Mouse (Mus musculus): ENCODE results near the gene Rbm47.
"Not testable (repeated sequence)": the region's sequence is repeated elsewhere in the genome, so short reads cannot be mapped to it uniquely, and the experiment has no call there.

Gene Rbm47

DNA sequence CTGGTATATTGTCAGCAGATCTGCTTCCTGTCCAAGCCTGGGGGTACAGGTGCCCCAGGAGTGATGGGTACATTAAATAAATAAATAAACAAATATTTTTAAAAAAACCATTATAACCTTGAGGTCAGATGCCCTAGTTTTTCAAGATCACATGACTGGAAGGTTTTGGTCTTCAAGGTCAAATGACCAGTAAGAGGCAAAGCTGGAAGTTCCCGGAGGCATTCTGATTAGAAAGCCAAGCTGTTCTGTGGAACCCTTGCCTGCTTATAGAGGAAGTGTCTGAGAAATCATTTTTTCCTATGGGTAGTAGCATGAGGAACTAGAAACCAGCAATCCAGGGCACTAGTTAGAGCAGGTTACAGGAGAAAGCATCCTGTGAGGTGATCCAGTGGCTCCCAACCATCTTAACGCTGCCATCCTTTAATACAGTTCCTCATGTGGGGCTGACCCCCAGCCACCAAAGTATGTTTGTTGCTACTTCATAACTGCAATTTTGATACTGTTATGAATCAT, 157.4 kb downstream of the Rbm47 start:
- no peak for DNase-seq (ENCODE audit: low spot score)

DNA sequence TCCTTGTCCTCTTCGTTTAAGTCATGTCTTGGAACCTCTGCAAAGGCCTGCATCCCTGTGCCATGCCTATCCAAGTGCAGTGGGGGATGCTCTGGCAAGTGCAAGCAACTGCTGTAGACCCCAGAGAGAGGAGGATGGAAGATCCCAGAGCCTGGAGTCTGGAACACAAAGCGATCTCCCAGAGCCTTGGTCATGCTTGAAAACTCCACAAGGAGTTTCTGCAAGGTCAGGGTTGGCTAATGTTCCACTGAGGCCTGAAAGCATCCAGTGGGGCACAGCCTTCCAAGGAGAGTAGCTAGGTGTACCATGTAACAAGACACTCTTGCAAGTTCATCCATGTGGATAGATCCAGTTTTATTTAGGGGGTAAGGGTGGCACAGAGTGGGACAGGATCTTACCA, 158.5 kb downstream of the Rbm47 start:
- DNase-seq (ENCODE audit: low spot score), result no peak

DNA sequence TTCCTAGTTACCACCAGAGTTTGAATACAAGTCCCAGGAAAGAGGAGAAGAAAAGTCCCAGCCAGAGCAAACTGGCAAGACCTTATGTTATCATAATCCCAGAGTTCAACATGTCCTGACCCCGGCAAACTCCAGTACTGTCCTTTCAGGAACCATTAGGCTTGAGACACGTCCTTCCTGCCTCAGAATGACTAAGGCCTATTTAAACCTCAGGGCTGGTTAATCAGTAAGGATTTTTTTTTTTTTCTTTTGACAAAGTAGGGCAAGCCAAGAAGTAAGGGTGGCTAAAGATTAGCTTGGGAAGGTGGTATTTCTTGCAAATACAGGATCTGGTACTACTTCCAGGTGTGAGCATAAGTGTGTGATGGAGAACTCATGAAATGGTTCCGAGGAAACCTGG, 158.9 kb downstream of the Rbm47 start:
- no peak for DNase-seq (ENCODE audit: low spot score)

DNA sequence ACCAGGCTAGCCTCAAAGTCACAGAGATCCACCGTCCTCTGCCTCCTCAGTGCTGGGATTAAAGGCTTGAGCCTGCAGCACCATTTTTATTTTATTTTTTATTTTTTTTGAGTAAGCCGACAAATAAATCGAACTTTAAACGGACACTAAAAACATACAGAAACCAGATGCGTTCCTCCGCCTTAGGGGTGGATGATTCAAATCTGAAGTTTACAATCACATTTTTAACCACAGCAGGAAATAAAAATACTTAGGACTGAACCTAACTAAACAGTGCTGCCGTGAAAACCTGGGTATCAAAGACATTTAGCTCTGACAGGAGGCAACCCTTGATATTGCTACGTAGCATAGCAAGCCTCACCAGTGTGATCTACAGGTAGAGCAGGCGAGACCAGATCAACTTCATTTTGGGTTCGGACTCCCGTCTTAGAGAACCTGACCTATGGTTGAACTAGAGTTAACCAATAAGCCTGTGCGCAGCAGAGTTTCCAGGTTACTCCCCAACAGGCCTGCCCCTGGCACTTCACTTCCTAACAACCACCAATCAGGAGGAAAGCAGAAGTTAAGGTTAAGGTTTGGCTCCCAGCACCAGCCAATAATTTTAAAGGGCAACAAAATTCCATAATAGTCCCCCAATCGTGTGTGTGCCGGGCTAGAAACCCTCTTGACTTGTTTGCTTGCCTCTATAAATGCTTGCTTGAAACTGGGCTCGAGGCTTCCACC, 164.5 kb downstream of the Rbm47 start:
- no peak for DNase-seq (ENCODE audit: low spot score)

DNA sequence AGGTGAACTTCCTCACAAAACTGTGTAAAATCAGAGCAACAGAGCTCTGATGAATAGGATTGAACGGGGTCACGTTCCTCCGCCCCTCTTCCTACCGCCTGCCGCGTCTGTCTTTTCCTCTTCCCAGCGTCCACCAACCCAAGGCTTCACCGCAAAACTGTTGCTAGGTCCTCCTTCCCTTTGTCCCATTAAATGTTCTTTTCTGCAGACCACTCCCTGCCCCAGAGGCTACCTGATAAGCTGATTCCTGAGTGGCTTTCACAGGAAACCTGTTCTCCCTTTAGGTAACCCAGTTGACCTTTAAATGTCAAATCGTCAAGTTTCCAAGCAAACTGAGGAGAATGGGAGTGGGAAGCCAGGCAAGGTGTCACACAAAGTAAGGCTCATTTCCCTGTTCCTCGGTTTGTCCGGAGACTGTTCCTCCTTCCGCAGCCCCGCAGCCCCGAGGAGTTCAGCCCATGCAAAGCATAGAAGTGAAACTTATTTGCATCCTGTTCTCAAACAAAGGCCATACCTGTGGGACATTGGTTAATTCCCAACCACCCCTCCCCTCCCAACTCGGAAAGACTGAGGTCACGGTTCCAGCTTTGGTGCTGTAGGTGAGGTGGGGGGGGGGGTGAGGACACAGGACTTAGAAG, 167.8 kb downstream of the Rbm47 start:
- no peak for DNase-seq (ENCODE audit: low spot score)

DNA sequence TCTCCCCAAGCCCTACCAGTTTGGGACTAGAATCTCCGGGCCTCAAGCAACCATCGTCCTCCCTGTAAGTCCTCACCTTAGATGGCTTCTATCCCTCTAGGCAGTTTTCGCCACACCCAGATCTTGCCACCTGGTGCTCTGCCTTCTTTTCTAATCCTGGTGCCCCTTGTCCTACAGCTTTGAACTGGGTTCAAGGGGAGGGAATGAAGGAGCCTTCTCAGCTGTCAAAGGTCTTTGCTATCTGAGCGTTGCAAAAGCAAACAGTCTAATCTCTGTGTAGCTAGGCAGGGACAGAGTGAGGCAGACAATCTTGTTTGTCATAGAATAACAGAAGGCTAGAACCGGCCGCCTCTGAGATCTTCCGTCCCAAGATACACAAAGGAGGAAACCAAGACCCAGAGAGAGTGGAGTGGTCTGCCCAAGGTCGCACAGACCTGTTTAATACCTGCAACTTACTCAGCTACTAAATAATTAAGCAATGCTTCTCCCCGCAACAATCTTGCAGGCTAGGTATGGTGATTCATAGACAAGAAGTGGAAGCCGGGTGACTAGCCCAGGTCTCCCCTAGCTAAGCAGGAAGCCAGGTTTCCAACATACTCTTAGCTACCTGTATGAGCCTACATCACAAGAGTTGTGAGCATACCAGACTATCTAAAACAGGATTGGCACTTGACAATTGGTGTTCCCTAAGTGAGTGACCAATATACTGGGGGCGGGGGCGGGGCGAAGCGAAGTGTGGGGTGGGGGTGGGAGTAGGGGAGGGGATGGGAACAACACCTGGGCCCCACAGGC, 168.6 kb downstream of the Rbm47 start, which contains the start of gene 9130230L23Rik:
Gene 9130230L23Rik, minus strand, starts transcription at position 152 of the 792 bp plus-strand sequence.
- DNase-seq (ENCODE audit: low spot score), result no peak

DNA sequence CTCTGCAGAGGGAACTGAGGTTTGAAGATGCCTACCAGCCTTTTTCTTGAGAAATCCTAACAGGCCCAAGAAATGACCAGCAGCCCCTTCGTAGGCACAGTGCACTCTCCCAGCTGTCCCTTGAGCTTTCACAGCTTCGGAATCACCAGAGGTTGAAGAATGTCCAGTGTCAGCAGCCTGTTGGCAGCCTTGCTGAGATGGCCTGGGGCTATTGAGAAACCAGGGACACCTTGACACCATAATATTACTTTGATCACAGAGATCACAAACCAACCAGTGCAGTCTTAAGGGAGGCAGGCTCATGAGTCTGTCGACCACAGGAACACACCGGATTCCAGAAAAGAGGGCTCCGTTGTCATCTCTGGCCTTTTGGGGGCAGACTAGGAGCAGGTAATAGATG, 171.7 kb downstream of the Rbm47 start:
- no peak for DNase-seq (ENCODE audit: low spot score)

DNA sequence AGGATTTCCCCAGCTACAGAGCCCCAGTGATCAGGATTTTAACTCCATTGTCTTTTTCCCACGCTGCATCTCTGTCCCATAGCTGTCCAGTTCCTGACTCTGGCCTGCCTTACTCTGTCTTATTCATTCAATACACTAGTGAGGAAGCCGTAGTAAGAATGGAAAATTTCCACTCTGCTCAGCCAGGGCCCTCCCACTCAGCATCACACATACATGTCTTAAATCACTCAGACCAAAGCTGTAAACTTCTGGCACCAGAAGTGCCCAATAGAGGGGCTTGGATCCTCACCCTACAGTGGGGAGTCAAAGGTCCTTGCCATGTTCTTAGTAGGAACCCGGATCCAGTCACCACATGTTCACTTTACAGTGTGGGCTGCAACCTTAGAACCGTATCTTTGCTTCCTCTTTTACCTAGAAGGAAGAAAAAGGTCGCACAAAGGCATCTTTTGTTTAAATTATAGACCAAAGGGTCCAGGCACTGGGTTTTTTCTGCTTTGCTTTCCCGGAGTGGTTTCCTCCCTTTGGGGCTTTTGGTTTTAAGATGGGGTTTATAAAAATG, 172.3 kb downstream of the Rbm47 start:
- DNase-seq (ENCODE audit: low spot score), result no peak

DNA sequence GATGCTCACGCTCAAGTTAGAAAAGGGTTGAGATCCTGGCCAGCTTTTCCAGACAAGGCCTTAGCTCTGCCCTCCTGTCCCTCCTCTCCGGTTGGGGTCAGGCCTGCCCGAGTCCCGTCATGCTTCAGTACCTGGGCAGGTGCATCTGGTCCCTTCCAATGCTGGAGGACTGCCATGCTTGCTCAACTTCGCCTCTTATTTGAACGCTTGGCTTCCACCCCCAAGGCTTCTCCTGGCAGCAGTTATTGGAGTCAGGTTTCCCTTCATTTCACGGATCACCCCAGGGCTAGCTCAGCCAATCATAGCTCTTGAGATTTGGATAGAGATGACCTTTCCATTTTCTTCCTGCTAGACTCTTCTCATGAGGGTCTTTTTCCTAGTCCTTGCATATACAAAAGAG, 172.8 kb downstream of the Rbm47 start:
- peak; percentile 32 for DNase-seq (ENCODE audit: low spot score)

DNA sequence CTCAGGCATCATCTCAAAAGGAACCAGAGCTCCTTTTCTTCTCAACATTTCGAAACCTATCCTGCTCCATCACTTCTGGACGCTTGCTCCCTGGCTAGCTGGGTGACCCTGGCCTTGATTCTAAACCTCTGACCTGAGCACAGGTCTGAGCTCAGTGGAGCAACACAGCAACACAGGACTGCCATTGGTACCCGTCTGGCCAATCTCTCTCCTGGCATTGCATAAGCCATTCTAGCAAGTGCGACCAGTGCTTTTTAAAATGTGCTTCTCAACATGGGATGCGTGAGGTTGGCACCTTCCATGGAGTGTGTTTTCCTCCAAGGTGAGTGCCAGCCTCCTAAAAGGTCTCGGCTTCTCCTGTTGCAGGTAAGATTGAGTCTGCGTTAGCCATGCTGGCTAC, 173.8 kb downstream of the Rbm47 start:
- no peak for DNase-seq (ENCODE audit: low spot score)

DNA sequence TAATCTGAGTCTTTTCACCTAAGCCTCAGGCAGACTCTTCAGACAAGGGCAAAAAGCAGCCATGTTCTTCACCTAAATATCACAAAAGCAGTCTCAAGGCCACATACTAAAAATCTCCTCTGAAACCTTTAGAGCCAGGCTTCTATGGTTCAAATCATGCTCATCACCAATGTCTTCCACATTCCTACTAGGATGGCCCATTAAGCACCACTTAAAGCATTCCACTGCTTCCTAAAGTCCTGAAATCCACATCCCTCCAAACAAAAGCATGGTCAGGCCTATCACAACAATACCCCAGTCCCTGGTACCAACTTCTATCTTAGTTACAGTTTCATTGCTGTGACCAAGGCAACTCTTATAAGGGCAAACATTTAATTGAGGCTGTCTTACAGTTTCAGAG, 175.1 kb downstream of the Rbm47 start:
- DNase-seq (ENCODE audit: low spot score), result no peak

DNA sequence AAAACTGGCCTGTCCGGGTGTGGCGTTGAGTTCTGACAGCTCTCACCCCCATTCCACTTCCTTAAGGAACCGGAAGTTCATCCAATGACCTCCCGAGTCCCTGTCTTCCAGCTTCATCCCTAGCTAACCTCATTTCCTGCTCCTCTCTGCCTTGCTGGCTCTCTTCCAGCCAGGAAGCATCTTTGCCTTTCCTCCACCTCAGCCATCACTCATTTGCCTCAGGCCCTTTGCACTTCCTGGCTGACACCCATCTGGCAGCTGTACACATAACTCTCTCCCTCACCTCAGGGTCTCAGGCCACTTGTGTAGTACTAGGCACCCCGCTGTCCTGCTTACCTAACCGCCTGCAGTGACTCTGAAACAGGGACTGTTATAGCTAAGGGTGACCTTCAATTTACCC, 178.3 kb downstream of the Rbm47 start:
- no peak for DNase-seq (ENCODE audit: low spot score)

DNA sequence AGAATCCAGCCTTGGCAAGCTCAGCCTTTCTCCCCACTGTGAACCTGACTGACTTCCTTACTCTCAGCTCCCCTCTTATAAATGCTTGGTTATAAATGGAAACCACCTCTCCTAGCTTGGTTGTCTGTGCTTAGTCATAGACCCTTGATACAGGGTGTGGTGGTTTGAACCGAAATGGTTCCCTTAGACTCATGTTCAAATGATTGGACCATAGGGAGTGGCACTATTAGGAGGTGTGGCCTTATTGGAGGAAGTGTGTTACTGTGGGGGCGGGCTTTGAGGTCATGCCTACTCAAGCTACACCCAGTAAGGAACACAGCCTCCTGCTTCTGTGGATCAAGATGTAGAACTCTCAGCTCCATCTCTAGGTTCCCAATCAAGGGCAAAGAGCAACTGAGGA, 181.7 kb downstream of the Rbm47 start:
- DNase-seq (ENCODE audit: low spot score), result no peak

DNA sequence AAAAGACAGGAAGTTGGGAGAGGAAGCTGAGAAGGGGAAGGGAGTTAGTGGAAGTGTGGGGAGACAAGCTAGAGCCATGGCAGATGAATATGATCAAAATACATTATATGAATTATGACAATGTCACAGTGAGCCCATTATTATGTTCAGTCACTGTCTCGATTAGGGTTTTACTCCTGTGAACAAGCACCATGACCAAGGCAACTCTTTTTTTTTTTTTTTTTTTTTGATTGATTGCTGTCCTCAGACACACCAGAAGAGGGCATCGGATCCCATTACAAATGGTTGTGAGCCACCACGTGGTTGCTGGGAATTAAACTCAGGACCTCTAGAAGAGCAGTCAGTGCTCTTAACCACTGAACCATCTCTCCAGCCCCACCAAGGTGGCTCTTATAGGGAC, 185.9 kb downstream of the Rbm47 start:
- DNase-seq (ENCODE audit: low spot score), result not testable (repeated sequence)

DNA sequence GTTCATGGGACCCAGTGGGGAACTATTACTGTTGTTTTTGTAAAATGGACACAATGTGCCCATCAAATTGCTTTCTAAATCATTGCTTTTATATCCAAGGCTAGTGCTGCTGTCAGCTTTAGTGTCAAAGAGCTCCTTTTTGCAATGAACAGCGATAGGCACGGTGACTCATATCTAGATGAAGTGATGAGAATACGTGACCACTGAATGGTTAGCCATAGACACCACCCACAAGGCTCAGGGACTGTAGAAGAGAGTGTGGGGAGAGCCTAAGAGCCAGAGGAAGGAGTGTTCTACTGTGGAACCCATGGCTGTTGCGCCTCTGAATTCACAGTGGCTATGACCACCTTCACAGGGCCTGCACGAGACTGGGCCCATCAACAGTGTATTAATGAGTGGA, 186.5 kb downstream of the Rbm47 start:
- no peak for DNase-seq (ENCODE audit: low spot score)

DNA sequence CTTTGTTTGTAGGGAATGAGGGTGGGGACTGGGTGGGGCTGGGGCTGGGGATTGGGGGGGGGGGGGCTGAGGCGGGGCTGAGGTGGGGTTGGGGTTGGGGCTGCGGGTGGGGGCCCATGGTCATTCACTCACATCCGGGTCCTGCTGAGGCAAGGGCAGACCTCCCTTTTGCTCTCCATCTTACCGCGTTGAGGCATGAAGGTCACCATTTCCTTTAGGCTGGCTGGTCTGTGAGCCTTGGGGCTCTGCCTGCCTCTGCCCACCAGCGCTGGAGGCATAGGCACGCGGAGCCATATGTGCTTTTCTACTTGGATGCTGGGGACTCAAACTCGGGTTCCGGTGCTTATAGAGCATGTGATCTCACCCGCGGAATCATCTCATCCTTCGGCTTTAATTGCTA, 197.2 kb downstream of the Rbm47 start:
- no peak for DNase-seq (ENCODE audit: low spot score)

DNA sequence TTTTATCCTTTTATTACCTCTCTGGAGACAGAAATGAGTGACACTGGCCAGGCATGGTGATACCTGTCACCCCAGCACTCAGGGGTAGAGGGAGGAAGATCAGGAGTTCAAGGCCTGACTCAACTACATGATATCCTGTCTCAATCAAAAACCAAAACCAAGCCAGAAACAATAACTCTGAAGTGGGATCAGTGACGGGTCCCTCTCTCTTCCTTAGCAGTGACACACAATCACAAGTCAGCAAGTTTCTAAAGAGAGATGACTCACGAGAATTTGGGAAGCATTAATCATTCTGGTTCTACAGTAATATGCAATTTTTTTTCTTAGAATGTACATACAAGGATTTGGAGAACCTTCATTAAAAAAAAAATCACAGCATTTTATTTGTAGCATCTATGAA, 199.7 kb downstream of the Rbm47 start:
- no peak for DNase-seq (ENCODE audit: low spot score)

DNA sequence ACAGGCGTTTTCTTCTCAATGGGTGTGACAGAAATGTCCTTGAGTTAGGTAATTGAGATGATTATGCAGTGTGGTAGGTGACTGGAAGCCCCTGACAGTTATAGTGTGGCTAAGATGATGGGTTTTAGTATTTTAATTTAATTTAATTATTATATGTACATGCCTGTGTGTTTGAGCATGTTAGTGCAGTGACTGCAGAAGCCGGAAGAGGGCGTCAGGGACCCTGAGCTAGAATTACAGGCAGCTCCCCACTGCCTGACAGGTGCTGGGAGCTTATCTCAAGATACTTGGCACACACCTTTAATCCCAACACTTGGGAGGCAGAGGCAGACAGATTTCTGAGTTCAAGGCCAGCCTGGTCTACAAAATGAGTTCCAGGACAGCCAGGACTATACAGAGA, 204.9 kb downstream of the Rbm47 start:
- no peak for DNase-seq (ENCODE audit: low spot score)

DNA sequence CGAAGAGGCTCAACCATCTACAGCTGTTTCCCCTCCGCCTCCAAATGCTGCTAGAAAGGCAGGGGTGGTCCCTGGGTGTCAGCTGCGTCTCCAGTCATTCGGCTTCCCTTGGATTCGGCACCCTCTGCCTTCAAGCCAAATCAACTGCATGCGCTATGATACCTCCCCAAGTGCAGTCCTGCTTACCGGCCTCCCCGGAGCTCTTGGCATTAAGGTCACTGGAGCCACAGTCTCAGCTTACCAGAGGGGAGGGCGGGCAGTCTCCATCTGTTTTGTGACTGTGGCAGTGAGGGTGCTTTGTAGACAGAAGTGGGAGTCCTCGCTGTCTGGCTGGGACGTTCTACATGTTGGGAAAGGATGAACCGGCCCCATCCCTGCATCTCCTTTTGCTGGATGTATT, 205.8 kb downstream of the Rbm47 start:
- DNase-seq (ENCODE audit: low spot score), result no peak

All from ovary, postnatal 36 days (tissue).